Mouse (Mus musculus) MEL (cell line): ENCODE results near the gene Ets1. TPM values are rescaled to one million over a fixed set of nuclear protein-coding genes. Genes with fewer than 3 reads are reported as not detected.

Experiments
- DNase-seq: peaks from one replicate; pipeline ENCODE4 v3.0.0; 2011; ENCODE audit warnings: low read depth, low spot score
- H3K27ac ChIP-seq: 2 replicates; pipeline ENCODE4 v1.5.1; 2012; ENCODE audit warnings: low read depth, mild to moderate bottlenecking, control low read depth, low read length, moderate library complexity; ENCODE audit not compliant: control insufficient read depth
- H3K27me3 ChIP-seq, 2 experiments: fragments of 150-350 bp in 1 of 2; sonication (generic) in 1 of 2; 2 replicates each; pipeline ENCODE4 v1.6.1; 2012; ENCODE audit warnings: low read length in 2 of 2, mild to moderate bottlenecking in 2 of 2, improper control_type of control experiment in 1 of 2, moderate library complexity in 1 of 2; ENCODE audit not compliant: insufficient read depth in 2 of 2, control insufficient read depth in 1 of 2
- H3K36me3 ChIP-seq, 2 experiments: 2 replicates each; pipeline ENCODE4 v1.6.1; 2012 to 2014; ENCODE audit warnings: low read length in 2 of 2, improper control_type of control experiment in 1 of 2, inconsistent platforms in 1 of 2, mild to moderate bottlenecking in 1 of 2; ENCODE audit not compliant: insufficient read depth in 2 of 2, control insufficient read depth in 1 of 2
- H3K4me1 ChIP-seq, 2 experiments: fragments of 150-350 bp in 1 of 2; sonication (generic) in 1 of 2; 2 replicates each; pipeline ENCODE4 v1.6.1; 2012; ENCODE audit warnings: low read length in 2 of 2, improper control_type of control experiment in 1 of 2, mild to moderate bottlenecking in 1 of 2; ENCODE audit not compliant: insufficient read depth in 2 of 2, control insufficient read depth in 1 of 2
- H3K4me3 ChIP-seq, 2 experiments: fragments of 150-350 bp in 1 of 2; sonication (generic) in 1 of 2; 2 replicates each; pipeline ENCODE4 v1.5.1; 2012; ENCODE audit warnings: low read depth in 2 of 2, low read length in 2 of 2, mild to moderate bottlenecking in 2 of 2, moderate library complexity in 2 of 2, control low read depth in 1 of 2, improper control_type of control experiment in 1 of 2; ENCODE audit not compliant: control insufficient read depth in 1 of 2, insufficient read depth in 1 of 2
- H3K79me2 ChIP-seq: 2 replicates; pipeline ENCODE4 v1.6.1; 2012; ENCODE audit warnings: mild to moderate bottlenecking, low read length, moderate library complexity; ENCODE audit not compliant: control insufficient read depth, poor library complexity, insufficient read depth
- H3K9ac ChIP-seq: 2 replicates; pipeline ENCODE4 v1.6.1; 2012; ENCODE audit warnings: low read depth, mild to moderate bottlenecking, control low read depth, low read length, moderate library complexity; ENCODE audit not compliant: control insufficient read depth, poor library complexity, severe bottlenecking
- H3K9me3 ChIP-seq: fragments of 150-350 bp; sonication (generic); replicated peaks from 2 replicates; pipeline ENCODE4 v1.6.1; 2012; ENCODE audit warnings: mild to moderate bottlenecking, low read length, improper control_type of control experiment, moderate library complexity; ENCODE audit not compliant: insufficient read depth
- CTCF ChIP-seq, 3 experiments: IDR thresholded peaks in 2 of 3; conservative IDR thresholded peaks in 1 of 3; 2 replicates each; pipeline ENCODE4 v1.5.1; 2011 to 2012; ENCODE audit warnings: low read length in 3 of 3, low read depth in 2 of 3, mild to moderate bottlenecking in 2 of 3, improper control_type of control experiment in 1 of 3, inconsistent platforms in 1 of 3, mixed read lengths in 1 of 3, moderate library complexity in 1 of 3; ENCODE audit not compliant: control insufficient read depth in 1 of 3, insufficient read depth in 1 of 3, poor library complexity in 1 of 3, severe bottlenecking in 1 of 3
- E2F4 ChIP-seq: IDR thresholded peaks from 2 replicates; pipeline ENCODE4 v1.6.1; 2011; ENCODE audit warnings: low read depth, low read length, improper control_type of control experiment, borderline replicate concordance
- ETS1 ChIP-seq: IDR thresholded peaks from 2 replicates; pipeline ENCODE4 v1.6.1; 2012; ENCODE audit warnings: low read depth, mild to moderate bottlenecking, inconsistent platforms, low read length, improper control_type of control experiment, moderate library complexity
- GABPA ChIP-seq: IDR thresholded peaks from 2 replicates; pipeline ENCODE4 v1.6.1; 2012; ENCODE audit warnings: low read depth, mild to moderate bottlenecking, inconsistent platforms, low read length, improper control_type of control experiment, moderate library complexity
- HCFC1 ChIP-seq: IDR thresholded peaks from 2 replicates; pipeline ENCODE4 v1.6.1; 2012; ENCODE audit warnings: low read depth, mild to moderate bottlenecking, inconsistent platforms, low read length, improper control_type of control experiment, moderate library complexity
- KAT2A ChIP-seq: conservative IDR thresholded peaks from 2 replicates; pipeline ENCODE4 v1.6.1; 2012; ENCODE audit warnings: low read depth, low read length, improper control_type of control experiment, inconsistent platforms
- MAFK ChIP-seq: IDR thresholded peaks from 2 replicates; pipeline ENCODE4 v1.6.1; 2011; ENCODE audit warnings: low read depth, mild to moderate bottlenecking, low read length, improper control_type of control experiment, borderline replicate concordance
- MAZ ChIP-seq: IDR thresholded peaks from 2 replicates; pipeline ENCODE4 v1.6.1; 2012; ENCODE audit warnings: low read depth, mild to moderate bottlenecking, inconsistent platforms, low read length, improper control_type of control experiment
- MXI1 ChIP-seq: IDR thresholded peaks from 2 replicates; pipeline ENCODE4 v1.6.1; 2011; ENCODE audit warnings: mild to moderate bottlenecking, low read depth, low read length, improper control_type of control experiment
- NELFE ChIP-seq: IDR thresholded peaks from 2 replicates; pipeline ENCODE4 v1.6.1; 2011; ENCODE audit warnings: low read depth, low read length, improper control_type of control experiment
- NRF1 ChIP-seq: IDR thresholded peaks from 2 replicates; pipeline ENCODE4 v1.6.1; 2014; ENCODE audit warnings: low read depth, mild to moderate bottlenecking, inconsistent platforms, low read length, improper control_type of control experiment, moderate library complexity; ENCODE audit not compliant: poor library complexity, insufficient read depth, severe bottlenecking
- POLR2A ChIP-seq, 2 experiments: IDR thresholded peaks; 2 replicates each; pipeline ENCODE4 v1.6.1; 2011 to 2012; ENCODE audit warnings: low read length in 2 of 2, mild to moderate bottlenecking in 2 of 2, control low read depth in 1 of 2, improper control_type of control experiment in 1 of 2, low read depth in 1 of 2, moderate library complexity in 1 of 2; ENCODE audit not compliant: control insufficient read depth in 1 of 2, insufficient read depth in 1 of 2, poor library complexity in 1 of 2
- POLR2AphosphoS5 ChIP-seq: IDR thresholded peaks from 2 replicates; pipeline ENCODE4 v1.6.1; 2012; ENCODE audit warnings: low read depth, borderline replicate concordance, mild to moderate bottlenecking, inconsistent platforms, low read length, moderate library complexity, mixed read lengths
- RAD21 ChIP-seq: IDR thresholded peaks from 2 replicates; pipeline ENCODE4 v1.6.1; 2011; ENCODE audit warnings: mild to moderate bottlenecking, low read depth, low read length, improper control_type of control experiment
- RCOR1 ChIP-seq: IDR thresholded peaks from 2 replicates; pipeline ENCODE4 v1.6.1; 2012; ENCODE audit warnings: low read depth, mild to moderate bottlenecking, inconsistent platforms, low read length, improper control_type of control experiment
- SIN3A ChIP-seq: IDR thresholded peaks from 2 replicates; pipeline ENCODE4 v1.6.1; 2012; ENCODE audit warnings: low read length, improper control_type of control experiment, inconsistent platforms
- SMC3 ChIP-seq: IDR thresholded peaks from 2 replicates; pipeline ENCODE4 v1.6.1; 2011; ENCODE audit warnings: low read depth, low read length, improper control_type of control experiment
- TAL1 ChIP-seq: IDR thresholded peaks from 2 replicates; pipeline ENCODE4 v1.6.1; 2012; ENCODE audit warnings: mild to moderate bottlenecking, inconsistent platforms, low read length, moderate library complexity, mixed read lengths
- TCF12 ChIP-seq: IDR thresholded peaks from 2 replicates; pipeline ENCODE4 v1.6.1; 2014; ENCODE audit warnings: low read depth, mild to moderate bottlenecking, inconsistent platforms, low read length, improper control_type of control experiment, moderate library complexity
- UBTF ChIP-seq: IDR thresholded peaks from 2 replicates; pipeline ENCODE4 v1.6.1; 2012; ENCODE audit warnings: low read depth, mild to moderate bottlenecking, inconsistent platforms, low read length, improper control_type of control experiment, moderate library complexity, borderline replicate concordance; ENCODE audit not compliant: insufficient read depth
- USF1 ChIP-seq: IDR thresholded peaks from 2 replicates; pipeline ENCODE4 v1.6.1; 2014; ENCODE audit warnings: low read depth, mild to moderate bottlenecking, inconsistent platforms, low read length, improper control_type of control experiment, moderate library complexity
- ZC3H11A ChIP-seq: IDR thresholded peaks from 2 replicates; pipeline ENCODE4 v1.6.1; 2012; ENCODE audit warnings: low read depth, mild to moderate bottlenecking, inconsistent platforms, low read length, improper control_type of control experiment
- ZKSCAN1 ChIP-seq: IDR thresholded peaks from 2 replicates; pipeline ENCODE4 v1.6.1; 2012; ENCODE audit warnings: low read depth, mild to moderate bottlenecking, inconsistent platforms, low read length, improper control_type of control experiment, moderate library complexity
- ZMIZ1 ChIP-seq: IDR thresholded peaks from 2 replicates; pipeline ENCODE4 v1.6.1; 2012; ENCODE audit warnings: low read depth, mild to moderate bottlenecking, inconsistent platforms, low read length, improper control_type of control experiment, moderate library complexity
- ZNF384 ChIP-seq: IDR thresholded peaks from 2 replicates; pipeline ENCODE4 v1.6.1; 2012; ENCODE audit warnings: low read depth, mild to moderate bottlenecking, inconsistent platforms, low read length, improper control_type of control experiment
- polyA plus RNA-seq, 2 experiments: library from polyadenylated mRNA; stranded (reverse) in 1 of 2; unstranded in 1 of 2; fragments of >175 nt in 1 of 2; fragments of >200 nt in 1 of 2; gene quantifications; 2 replicates each; pipeline versions ENCODE4 v1.2.1 to v1.2.4; 2012; ENCODE audit warnings: low replicate concordance in 2 of 2, low read depth in 1 of 2; ENCODE audit not compliant: insufficient read length in 2 of 2, insufficient read depth in 1 of 2, missing spikeins in 1 of 2
- total RNA-seq: library from RNA; depleted of rRNA; stranded (reverse); fragments of 300-350 nt; gene quantifications from 2 replicates; pipeline ENCODE4 v1.2.3, GENCODE M21; 2012

The Ets1 gene
- total and polyA plus RNA-seq, 3 experiments, result 0.10 to 0.19 TPM; not detected in 1

DNA sequence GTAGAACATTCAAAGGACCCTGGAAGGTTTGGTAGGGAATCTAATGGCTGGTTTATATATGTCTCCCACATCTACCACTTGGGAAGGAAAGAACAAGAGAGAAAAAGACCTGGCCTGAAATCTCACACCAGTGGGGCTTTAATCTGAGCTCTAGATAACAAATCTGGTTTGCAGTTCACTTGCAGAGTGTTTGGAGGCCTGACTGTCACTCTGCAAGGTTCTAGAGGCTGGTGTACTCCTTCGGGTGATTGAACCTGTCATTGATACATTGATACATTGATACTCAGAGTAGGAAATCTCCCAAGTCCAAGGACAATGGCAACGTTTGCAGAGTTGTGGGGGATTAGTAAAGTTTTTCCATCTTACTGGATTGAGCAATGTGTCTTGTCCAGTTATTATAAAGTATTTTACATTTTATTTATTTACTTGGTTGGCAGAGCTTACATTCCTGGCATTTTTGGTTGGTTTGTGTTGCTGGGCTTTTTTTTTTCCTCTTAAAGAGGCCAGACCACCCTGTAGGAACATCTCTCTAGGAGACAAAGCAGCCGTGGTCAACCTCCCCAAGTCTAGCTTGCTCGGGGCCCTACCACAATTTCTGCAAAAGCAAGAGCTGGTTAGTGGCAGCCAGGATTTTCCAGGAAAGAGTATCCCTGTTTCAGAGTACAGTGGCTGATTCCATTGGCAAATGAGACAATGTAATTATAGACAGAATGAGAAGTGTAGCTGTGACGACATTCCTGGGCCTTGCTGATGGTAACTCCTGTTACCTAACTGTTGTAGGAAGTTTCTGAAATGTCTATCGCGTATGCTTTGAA, 64.3 kb downstream of the Ets1 start:
- no peak overlapping the region for H3K4me3 ChIP-seq
- H3K36me3 ChIP-seq, result peaks cover 0 to 3% of the 10 kb centered on the region in 2 experiments; a peak in 1 of 4 replicates
- TF ChIP-seq E2F4, result no peak
- TF ChIP-seq ZKSCAN1, result no peak
- no peak for TF ChIP-seq RCOR1
- TF ChIP-seq UBTF, result no peak
- no peak for TF ChIP-seq ZMIZ1
- no peak for TF ChIP-seq MXI1
- TF ChIP-seq TCF12, result no peak
- TF ChIP-seq HCFC1, result no peak
- TF ChIP-seq RAD21, result no peak
- TF ChIP-seq KAT2A, result no peak
- TF ChIP-seq CTCF (IDR thresholded peaks at IDR 0.05 in 2 of 3, conservative IDR thresholded peaks at IDR 0.05 in 1 of 3; ENCODE audit: control insufficient read depth in 1 of 3, insufficient read depth in 1 of 3, low read depth in 2 of 3, low read length in 3 of 3, poor library complexity in 1 of 3, severe bottlenecking in 1 of 3), result no peak
- TF ChIP-seq USF1, result no peak
- no peak for TF ChIP-seq ZC3H11A
- no peak for TF ChIP-seq SMC3
- H3K27ac ChIP-seq, result no peak overlapping the region
- H3K79me2 ChIP-seq, result no peaks in the 10 kb centered on the region; the same call in 1 of the 2 replicates
- no peaks in the 10 kb centered on the region for H3K9me3 ChIP-seq
- H3K9ac ChIP-seq, result no peak overlapping the region
- H3K4me1 ChIP-seq, result peaks cover 0 to 4% of the 10 kb centered on the region in 2 experiments; a peak in 2 of 4 replicates
- H3K27me3 ChIP-seq, result peaks cover 2% of the 10 kb centered on the region in 2 experiments; a peak in 2 of 4 replicates
- DNase-seq, result no peak

DNA sequence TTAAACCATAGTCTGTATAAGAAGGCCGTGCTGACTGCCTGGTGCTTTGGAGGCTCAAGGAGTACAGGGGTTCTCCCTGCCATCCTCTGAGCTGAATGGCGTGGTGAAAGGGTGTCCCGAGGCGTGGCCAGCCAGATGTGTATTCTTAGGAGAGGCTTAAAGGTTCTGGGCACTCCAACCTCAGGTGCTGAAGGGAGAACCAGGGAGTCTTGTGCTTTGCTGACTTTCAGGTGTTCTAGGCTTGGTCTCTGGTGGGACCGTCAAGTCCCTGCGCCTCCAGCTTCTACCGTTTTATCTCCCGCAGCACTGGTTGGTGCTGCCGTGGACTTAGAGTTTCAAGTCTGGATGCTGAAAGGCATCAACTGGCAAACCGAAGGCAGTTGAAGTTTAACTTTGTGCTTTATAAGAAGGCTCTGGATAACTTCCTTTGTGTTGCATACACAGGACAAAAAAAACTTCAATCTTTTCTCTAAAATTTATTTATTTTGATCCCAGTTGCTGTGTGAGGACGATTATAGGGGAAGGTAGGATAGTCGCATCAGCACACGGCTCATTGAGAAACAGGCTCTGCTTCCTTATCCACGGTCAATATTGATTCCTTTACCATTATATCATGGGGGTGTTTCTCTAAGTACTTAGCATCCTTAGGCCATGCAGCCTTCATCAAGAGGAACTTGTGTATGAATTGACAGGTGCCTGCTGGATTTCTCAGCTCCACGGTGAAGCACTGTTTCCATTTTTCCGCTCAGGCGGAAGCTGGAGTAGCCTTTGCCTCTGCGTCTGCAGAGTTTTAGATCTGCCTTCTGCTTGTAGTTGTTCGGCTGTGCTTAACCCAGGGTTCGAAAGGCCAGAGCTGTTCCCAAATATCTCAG, 65.3 kb downstream of the Ets1 start:
- no peak overlapping the region for H3K9ac ChIP-seq
- H3K4me1 ChIP-seq, result peaks cover 0 to under 1% of the 10 kb centered on the region in 2 experiments; a peak in 3 of 4 replicates
- H3K27ac ChIP-seq, result no peak overlapping the region
- no peak overlapping the region for H3K4me3 ChIP-seq
- TF ChIP-seq ZC3H11A, result no peak
- no peak for TF ChIP-seq POLR2AphosphoS5
- TF ChIP-seq TAL1, result no peak
- no peak for TF ChIP-seq MXI1
- TF ChIP-seq SIN3A, result no peak
- no peak for TF ChIP-seq USF1
- TF ChIP-seq MAFK, result no peak
- no peak for TF ChIP-seq ZMIZ1
- no peak for TF ChIP-seq GABPA
- no peak for TF ChIP-seq ZNF384
- TF ChIP-seq NRF1, result no peak
- no peak for TF ChIP-seq MAZ
- no peak for TF ChIP-seq CTCF (IDR thresholded peaks at IDR 0.05 in 2 of 3, conservative IDR thresholded peaks at IDR 0.05 in 1 of 3; ENCODE audit: control insufficient read depth in 1 of 3, insufficient read depth in 1 of 3, low read depth in 2 of 3, low read length in 3 of 3, poor library complexity in 1 of 3, severe bottlenecking in 1 of 3)
- no peak for TF ChIP-seq NELFE
- no peak for TF ChIP-seq ETS1
- no peak for TF ChIP-seq RAD21
- TF ChIP-seq POLR2A (IDR thresholded peaks at IDR 0.05; ENCODE audit: control insufficient read depth in 1 of 2, insufficient read depth in 1 of 2, low read depth in 1 of 2, low read length in 2 of 2, poor library complexity in 1 of 2), result no peak
- no peak for DNase-seq
- H3K9me3 ChIP-seq, result no peaks in the 10 kb centered on the region
- peaks cover 0 to under 1% of the 10 kb centered on the region in 2 experiments; a peak in 1 of 4 replicates for H3K36me3 ChIP-seq
- peaks cover under 1 to 2% of the 10 kb centered on the region in 2 experiments; a peak in 2 of 4 replicates for H3K27me3 ChIP-seq
- no peaks in the 10 kb centered on the region for H3K79me2 ChIP-seq
